Mouse (Mus musculus) adrenal gland, adult 2 months (tissue): ENCODE measurements around the gene Wipf1. TPM values are rescaled to one million over a fixed set of nuclear protein-coding genes. Genes with fewer than 3 reads are reported as not detected.

Source experiments
- DNase-seq: peaks from one replicate; pipeline ENCODE4 v3.0.0; 2021
- polyA plus RNA-seq: library from polyadenylated mRNA; depleted of rRNA; stranded (reverse); fragments of >200 nt; gene quantifications from 2 replicates; pipeline ENCODE4 v1.2.3, GENCODE M21; 2012; rRNA removed
- total RNA-seq, 2 experiments: library from RNA; stranded (reverse); gene quantifications; 2 replicates each; pipeline ENCODE4 v1.2.3; 2021

Gene Wipf1
- total and polyA plus RNA-seq, 3 experiments: 13.4 to 19.7 (median 17.4) TPM

GRCm38 (mm10) chr2:73385641-73386355 is 143.7 kb downstream of the Wipf1 start:
- DNase-seq: no peak

- no peak for DNase-seq
Measured at GRCm38 (mm10) chr2:73385172-73385571, 144.4 kb downstream of the Wipf1 start.

GRCm38 (mm10) chr2:73380298-73380975 is 149.1 kb downstream of the Wipf1 start:
- DNase-seq: no peak

GRCm38 (mm10) chr2:73379656-73380055 is 149.9 kb downstream of the Wipf1 start:
- DNase-seq: no peak

Other genes starting within 250 kb of the Wipf1 start
- 10 to 100 TPM; 19.1 to 28.1 TPM for gene Scrn3, start 217.1 kb downstream of the Wipf1 start, total RNA-seq
- gene Scrn3, start 217.1 kb downstream of the Wipf1 start, polyA plus RNA-seq: 3.8 and 4.6 TPM in 2 replicates
- gene Cir1, start 217.0 kb downstream of the Wipf1 start, total RNA-seq: 10 to 100 TPM; 14.0 to 21.7 TPM
- gene Cir1, start 217.0 kb downstream of the Wipf1 start, polyA plus RNA-seq: 0.36 and 0.40 TPM in 2 replicates
- 1 to 10 TPM; 5.9 to 7.5 TPM for gene Gpr155, start 143.2 kb downstream of the Wipf1 start, total RNA-seq
- 1.6 and 1.7 TPM in 2 replicates for gene Gpr155, start 143.2 kb downstream of the Wipf1 start, polyA plus RNA-seq
- not detected for gene Chrna1, start 50.6 kb upstream of the Wipf1 start, total RNA-seq
- 0.02 TPM in 1 of 2 replicates, not detected in the other for gene Chrna1, start 50.6 kb upstream of the Wipf1 start, polyA plus RNA-seq
- 10 to 100 TPM; 13.2 to 14.1 TPM for gene Chn1, start 245.6 kb upstream of the Wipf1 start, total RNA-seq
- 5.1 and 6.9 TPM in 2 replicates for gene Chn1, start 245.6 kb upstream of the Wipf1 start, polyA plus RNA-seq